Mouse (Mus musculus) embryonic fibroblast, embryonic 13.5 days (primary cell): ENCODE results near the gene Col4a1. TPM values are rescaled to one million over a fixed set of nuclear protein-coding genes. Genes with fewer than 3 reads are reported as not detected.

Source experiments
- H3K27ac ChIP-seq: 2 replicates; pipeline ENCODE4 v1.5.1; 2012; ENCODE audit warnings: low read length, control low read depth, inconsistent platforms; ENCODE audit not compliant: insufficient read depth
- H3K4me1 ChIP-seq: 2 replicates; pipeline ENCODE4 v1.6.1; 2011; ENCODE audit warnings: low read length; ENCODE audit not compliant: control insufficient read depth, insufficient read depth
- H3K4me3 ChIP-seq: 2 replicates; pipeline ENCODE4 v1.5.1; 2011; ENCODE audit warnings: mild to moderate bottlenecking, control low read depth, low read length; ENCODE audit not compliant: insufficient read depth
- CTCF ChIP-seq: IDR thresholded peaks from 2 replicates; pipeline ENCODE4 v1.5.1; 2011; ENCODE audit warnings: mild to moderate bottlenecking, control low read depth, low read length, moderate library complexity, borderline replicate concordance; ENCODE audit not compliant: insufficient read depth
- POLR2A ChIP-seq: IDR thresholded peaks from 2 replicates; pipeline ENCODE4 v1.6.1; 2011; ENCODE audit warnings: low read depth, mild to moderate bottlenecking, control low read depth, low read length, moderate library complexity
- polyA plus RNA-seq: library from polyadenylated mRNA; stranded (reverse); fragments of >200 nt; gene quantifications from 2 replicates; pipeline ENCODE4 v1.2.4, GENCODE M21; 2011; ENCODE audit warnings: low read depth; ENCODE audit not compliant: missing spikeins, insufficient read length

Gene Col4a1
- polyA plus RNA-seq, 1 experiment, result 757 TPM

GRCm38 (mm10) chr8:11276286-11276685, 36.3 kb downstream of the Col4a1 start:
- Histone ChIP-seq H3K4me3 (no peak overlapping the region), H3K27ac (no peak overlapping the region), H3K4me1 (peaks cover 28% of the 10 kb centered on the region)
- TF ChIP-seq POLR2A, result no peak
- no peak for TF ChIP-seq CTCF

GRCm38 (mm10) chr8:11274415-11274814, 38.2 kb downstream of the Col4a1 start:
- TF ChIP-seq POLR2A (no peak), CTCF (no peak)
- Histone ChIP-seq H3K27ac (peak overlapping the region; percentile 76), H3K4me1 (peaks cover 29% of the 10 kb centered on the region), H3K4me3 (no peak overlapping the region)

DNA sequence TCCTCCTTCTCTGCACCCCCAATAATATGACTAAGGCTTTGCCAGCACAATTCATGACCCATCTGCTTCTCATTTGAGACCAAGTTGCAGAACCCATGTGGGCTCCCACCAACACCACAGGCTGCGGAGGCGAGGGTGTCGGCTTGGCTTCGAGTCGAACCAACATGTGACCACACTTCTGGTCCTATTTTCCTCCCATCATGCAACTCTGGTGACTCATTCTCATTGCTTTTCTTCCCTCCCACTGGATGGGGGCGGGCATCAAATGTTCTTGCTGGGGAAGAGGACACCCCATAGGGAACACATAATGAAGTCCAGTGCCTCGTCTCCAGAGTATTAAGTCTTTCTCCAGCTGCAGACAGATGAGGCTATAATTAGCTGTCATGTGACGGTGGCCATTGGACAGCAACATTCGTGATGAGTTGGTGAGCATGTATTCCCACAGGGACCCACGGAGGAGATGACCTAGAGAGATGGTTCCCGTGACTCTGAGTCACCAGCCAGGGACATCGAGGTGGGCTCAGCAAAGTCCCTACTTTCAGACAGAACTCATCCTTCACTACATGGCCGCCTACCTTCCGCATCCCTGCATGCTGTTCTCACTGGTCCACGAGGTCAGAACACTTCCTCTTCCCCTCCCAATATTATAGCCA, 39.0 kb downstream of the Col4a1 start:
- H3K4me1 ChIP-seq, result peaks cover 35% of the 10 kb centered on the region

DNA sequence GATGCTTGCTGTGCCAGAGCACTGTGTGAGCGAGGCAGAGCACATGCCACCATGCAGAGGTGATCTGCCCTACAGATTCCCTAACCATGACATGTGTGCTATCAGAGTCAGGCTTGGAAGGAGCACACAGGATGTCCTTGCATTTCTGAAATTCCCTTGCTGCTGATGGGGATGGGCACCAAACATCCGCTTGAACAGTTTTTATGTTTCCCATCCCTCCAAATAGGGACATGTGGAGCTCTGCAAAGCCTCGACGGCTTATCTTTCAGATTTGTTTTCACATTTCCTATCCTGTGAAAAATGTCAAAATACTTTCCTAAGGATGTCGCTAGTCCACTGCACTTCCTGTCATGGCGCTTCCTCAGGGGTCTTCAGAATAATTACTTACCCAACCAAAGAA, 40.4 kb downstream of the Col4a1 start:
- Histone ChIP-seq H3K4me1 (peaks cover 28% of the 10 kb centered on the region), H3K27ac (peak overlapping the region; percentile 54; the same call in 1 of the 2 replicates), H3K4me3 (no peak overlapping the region)
- TF ChIP-seq CTCF (no peak), POLR2A (no peak)

More for the DNA sequence above, 39.0 kb downstream of the Col4a1 start:
- Histone ChIP-seq H3K27ac (peak overlapping the region; percentile 76), H3K4me3 (no peak overlapping the region)
- TF ChIP-seq CTCF (no peak), POLR2A (no peak)

DNA sequence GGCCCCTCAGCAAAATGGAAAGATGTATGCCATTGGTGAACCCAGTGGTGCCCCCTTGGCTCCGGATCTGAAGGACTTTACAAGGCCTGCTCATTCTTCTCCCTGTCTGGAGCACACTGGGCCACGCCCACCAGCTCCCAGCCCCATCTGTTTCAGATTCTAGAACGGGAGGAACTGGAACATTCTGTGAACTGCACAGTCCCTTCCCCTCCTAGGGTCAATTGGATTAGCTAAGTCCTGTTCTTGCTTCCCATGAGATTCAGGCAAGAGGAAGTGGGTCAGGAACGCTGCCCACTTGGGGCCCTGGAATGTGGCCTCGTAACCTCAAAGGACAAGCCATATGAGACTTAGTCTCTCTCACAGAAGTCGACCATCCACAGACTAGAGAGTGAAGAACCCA, 41.8 kb downstream of the Col4a1 start:
- Histone ChIP-seq H3K4me1 (peaks cover 28% of the 10 kb centered on the region), H3K4me3 (no peak overlapping the region), H3K27ac (no peak overlapping the region; the same call in 1 of the 2 replicates)
- no peak for TF ChIP-seq POLR2A
- TF ChIP-seq CTCF, result no peak

DNA sequence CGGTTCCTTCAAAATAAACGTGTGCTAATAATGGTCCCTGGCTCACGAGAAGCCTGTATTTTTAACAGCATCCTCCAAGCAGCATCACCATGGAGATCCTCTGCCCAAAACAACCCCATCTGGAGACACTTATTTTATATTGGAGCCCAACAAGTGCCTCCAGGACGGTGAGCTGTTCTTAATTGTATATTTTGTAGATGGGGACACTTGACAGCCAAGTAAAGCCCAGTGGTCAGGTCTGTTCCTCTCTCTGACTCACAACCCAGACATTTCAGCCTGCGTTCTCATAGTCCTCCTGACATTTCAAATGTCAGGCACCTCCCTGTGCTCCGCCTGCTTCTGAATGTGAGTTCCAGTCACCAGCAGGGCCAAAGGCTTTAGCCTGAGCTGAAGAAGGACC, 43.9 kb downstream of the Col4a1 start:
- Histone ChIP-seq H3K4me3 (no peak overlapping the region), H3K27ac (no peak overlapping the region), H3K4me1 (peaks cover 31% of the 10 kb centered on the region)
- TF ChIP-seq POLR2A (no peak), CTCF (no peak)

GRCm38 (mm10) chr8:11266471-11266870, 46.2 kb downstream of the Col4a1 start:
- TF ChIP-seq CTCF, result no peak
- H3K27ac ChIP-seq, result no peak overlapping the region
- no peak overlapping the region for H3K4me3 ChIP-seq
- peaks cover 40% of the 10 kb centered on the region for H3K4me1 ChIP-seq

- Histone ChIP-seq H3K27ac (no peak overlapping the region), H3K4me3 (no peak overlapping the region), H3K4me1 (peaks cover 39% of the 10 kb centered on the region)
- TF ChIP-seq CTCF (no peak), POLR2A (no peak)
These were observed 46.7 kb downstream of the Col4a1 start for GRCm38 (mm10) chr8:11265971-11266370.

DNA sequence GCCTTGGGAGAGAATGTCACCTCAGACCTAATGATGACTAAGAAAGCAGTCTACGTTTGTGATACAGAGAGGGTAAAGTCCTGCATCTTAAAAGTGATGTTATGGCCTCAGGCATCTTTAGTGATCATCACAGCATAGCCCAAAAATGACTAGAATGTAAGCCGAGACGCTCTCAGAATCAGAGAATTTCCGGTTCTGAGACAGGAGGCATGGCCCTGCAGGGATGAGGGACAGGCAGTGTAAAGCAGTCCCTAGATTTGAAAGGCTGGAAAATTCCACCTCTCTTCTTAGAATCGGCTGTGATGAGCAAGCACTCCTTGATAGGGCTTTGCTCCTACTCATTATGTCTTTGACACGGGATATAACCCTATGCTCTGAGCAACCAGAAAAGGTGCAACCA, 48.8 kb downstream of the Col4a1 start:
- Histone ChIP-seq H3K27ac (peak overlapping the region; percentile 67), H3K4me3 (no peak overlapping the region), H3K4me1 (peaks cover 34% of the 10 kb centered on the region)
- TF ChIP-seq CTCF, result no peak

GRCm38 (mm10) chr8:11262031-11262735, 50.4 kb downstream of the Col4a1 start:
- Histone ChIP-seq H3K4me3 (no peak overlapping the region), H3K27ac (peak overlapping the region; percentile 77), H3K4me1 (peaks cover 41% of the 10 kb centered on the region)
- no peak for TF ChIP-seq CTCF
- TF ChIP-seq POLR2A, result no peak
